Mouse (Mus musculus): ENCODE results near the gene Zfp184. TPM values are rescaled to one million over a fixed set of nuclear protein-coding genes. Genes with fewer than 3 reads are reported as not detected.
A peak's percentile ranks its signal among the peaks of the same experiment; 100 is the strongest.

The Zfp184 gene
- polyA plus RNA-seq, 1 experiment from 2014 or later, result 19.4 TPM

DNA sequence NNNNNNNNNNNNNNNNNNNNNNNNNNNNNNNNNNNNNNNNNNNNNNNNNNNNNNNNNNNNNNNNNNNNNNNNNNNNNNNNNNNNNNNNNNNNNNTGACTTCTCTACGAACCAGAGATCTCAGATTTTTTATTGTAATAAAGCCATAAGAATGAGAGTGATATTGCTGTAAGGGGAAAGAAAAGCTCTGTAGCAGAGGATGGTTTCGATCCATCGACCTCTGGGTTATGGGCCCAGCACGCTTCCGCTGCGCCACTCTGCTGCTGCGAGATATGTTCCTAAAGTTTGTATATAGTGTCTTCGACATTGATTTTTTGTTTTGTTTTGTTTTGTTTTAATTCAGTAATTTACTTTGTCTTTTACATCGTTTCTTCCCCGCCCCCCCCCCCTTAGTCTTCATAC is 13.9 kb upstream of the Zfp184 start:
- 14% methylated on average over 10 of the region's 10 CpGs for WGBS
- no peaks in the 10 kb centered on the region for H3K9me3 ChIP-seq
- no peak overlapping the region for H3K9ac ChIP-seq
- ATAC-seq (ENCODE audit: low FRiP score, low read depth), result no peak
- H3K4me2 ChIP-seq (replicated peaks), result no peak overlapping the region
- H3K36me3 ChIP-seq, result no peaks in the 10 kb centered on the region
- no peaks in the 10 kb centered on the region for H3K4me1 ChIP-seq
- no peaks in the 10 kb centered on the region for H3K27me3 ChIP-seq (replicated peaks)
- no peak overlapping the region for H3K4me3 ChIP-seq
- H3K27ac ChIP-seq, result no peak overlapping the region

DNA sequence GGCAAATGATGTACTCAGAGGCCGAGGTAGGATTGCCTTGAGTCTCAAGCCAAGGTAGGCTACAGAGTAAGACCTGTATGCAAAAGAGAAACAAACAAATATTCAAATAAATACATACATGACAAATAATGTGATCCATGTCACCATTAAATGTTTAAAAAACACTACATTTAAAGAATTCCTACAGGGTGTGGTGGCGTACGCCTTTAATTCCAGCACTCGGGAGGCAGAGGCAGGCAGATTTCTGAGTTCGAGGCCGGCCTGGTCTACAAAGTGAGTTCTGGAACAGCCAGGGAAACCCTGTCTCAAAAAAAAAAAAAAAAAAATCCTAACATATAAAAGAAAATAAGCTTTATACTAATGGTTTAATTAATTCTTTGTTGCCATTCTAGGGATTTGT is 13.2 kb upstream of the Zfp184 start:
- no peak overlapping the region for H3K27ac ChIP-seq
- H3K4me2 ChIP-seq (replicated peaks), result no peak overlapping the region
- no peak for ATAC-seq (ENCODE audit: low FRiP score, low read depth)
- no peak overlapping the region for H3K4me3 ChIP-seq
- H3K27me3 ChIP-seq (replicated peaks), result no peaks in the 10 kb centered on the region
- no peak overlapping the region for H3K9ac ChIP-seq
- WGBS, result 46% methylated on average over 6 of the region's 6 CpGs
- H3K9me3 ChIP-seq, result no peaks in the 10 kb centered on the region
- H3K4me1 ChIP-seq, result no peaks in the 10 kb centered on the region
- H3K36me3 ChIP-seq, result no peaks in the 10 kb centered on the region

DNA sequence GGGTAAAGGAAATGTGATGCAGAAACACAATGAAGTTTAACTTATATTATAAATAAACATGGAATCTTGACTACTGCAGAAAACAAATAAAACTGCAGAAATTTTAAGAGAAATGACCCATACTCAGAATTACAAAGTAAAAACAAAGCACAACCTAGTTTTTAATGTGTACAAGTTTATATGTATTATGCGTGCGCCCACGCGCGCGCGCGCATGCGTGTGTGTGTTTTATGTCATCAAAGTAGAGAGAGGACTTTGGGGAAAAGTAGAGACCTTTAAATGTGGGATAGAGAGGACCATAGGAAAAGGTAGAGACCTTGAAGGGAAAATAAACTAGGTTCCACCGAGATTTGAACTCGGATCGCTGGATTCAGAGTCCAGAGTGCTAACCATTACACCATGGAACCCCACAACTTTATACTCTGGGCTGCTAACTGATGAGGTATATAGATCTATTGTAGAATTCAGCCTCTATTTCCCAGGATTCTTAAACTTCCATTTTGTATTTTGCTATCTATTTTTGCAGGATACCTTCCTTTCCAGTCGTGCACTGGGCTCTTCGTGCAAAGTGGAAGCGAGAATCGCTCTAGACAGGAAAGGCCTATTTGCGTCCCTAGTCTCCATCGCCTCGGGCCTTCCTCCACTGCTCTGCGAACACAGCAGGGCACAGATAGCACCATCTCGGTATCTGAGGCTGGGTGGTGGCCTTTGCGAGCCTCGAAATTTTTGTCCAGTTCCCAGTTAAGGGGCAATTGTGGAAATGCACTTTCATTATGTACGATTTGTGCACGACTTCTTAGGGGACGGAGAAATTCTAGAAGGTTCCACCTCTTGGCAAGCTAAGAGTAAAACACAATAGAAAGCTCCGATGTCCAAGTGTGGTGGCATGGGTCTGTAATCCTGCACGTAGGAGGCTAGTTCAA is 11.0 kb upstream of the Zfp184 start:
- Histone ChIP-seq H3K4me3 (no peak overlapping the region), H3K9ac (no peak overlapping the region), H3K27ac (no peak overlapping the region), H3K4me2 (replicated peaks) (peak overlapping the region; percentile 44), H3K4me1 (no peaks in the 10 kb centered on the region), H3K36me3 (no peaks in the 10 kb centered on the region), H3K27me3 (replicated peaks) (no peaks in the 10 kb centered on the region), H3K9me3 (no peaks in the 10 kb centered on the region)
- WGBS, result 5% methylated on average over 28 of the region's 28 CpGs
- ATAC-seq (ENCODE audit: low FRiP score, low read depth), result no peak

DNA sequence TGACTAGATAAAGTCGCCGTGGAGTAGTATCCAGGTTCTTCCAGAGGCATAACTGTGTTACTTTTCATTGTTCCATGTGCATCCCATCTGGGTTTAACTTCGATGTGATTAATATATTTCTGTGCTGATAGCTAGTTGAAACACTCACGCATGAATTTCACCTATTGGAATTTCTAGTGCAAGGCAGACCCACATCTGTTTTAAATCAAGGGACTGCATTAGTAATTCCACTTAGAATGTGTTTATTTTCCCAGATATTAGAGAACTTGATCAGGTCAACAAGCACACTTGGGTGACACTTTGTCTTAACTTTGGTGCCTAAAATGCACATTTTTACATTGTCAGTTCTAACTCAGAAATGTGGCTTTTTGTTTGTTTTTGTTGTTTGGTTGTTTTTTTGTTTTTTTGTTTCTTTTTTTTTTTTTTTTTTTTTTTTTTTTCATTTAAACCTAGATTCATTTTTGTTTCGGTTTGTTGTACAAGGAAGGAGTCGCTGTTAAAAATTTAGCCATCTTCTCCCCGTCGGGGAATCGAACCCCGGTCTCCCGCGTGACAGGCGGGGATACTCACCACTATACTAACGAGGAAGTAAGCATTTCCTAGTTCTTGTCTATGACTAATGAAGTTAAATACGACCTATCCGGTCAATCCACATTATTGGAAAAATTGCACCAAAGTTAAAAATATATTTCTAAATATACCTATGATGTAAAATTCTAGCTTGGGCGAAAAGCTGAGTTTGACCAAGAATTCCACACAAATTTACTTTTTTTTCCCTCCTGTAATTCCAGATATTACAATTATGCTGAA is 9.7 kb upstream of the Zfp184 start:
- Histone ChIP-seq H3K4me3 (no peak overlapping the region), H3K4me1 (no peaks in the 10 kb centered on the region)
- 9% methylated on average over 17 of the region's 17 CpGs for WGBS

DNA sequence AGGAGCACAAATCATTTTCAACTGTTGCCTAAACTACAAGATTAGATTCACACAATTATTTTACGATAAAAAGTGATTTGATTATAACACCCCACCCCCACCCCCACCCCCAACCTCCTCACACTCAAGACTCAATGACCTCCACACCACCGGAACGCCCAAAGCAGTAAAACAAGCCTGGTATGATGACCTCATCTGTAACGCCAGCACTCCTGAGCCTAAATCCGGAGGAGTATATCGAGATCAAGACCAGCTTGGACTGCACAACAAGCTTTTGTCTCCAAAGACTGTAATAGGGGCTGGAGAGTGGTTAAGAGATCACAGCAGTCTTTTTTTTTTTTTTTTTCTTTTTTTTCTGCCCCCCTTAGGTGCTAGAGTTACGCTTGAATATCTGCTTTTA is 9.1 kb upstream of the Zfp184 start:
- no peak for ATAC-seq (ENCODE audit: low FRiP score, low read depth)
- Histone ChIP-seq H3K9ac (no peak overlapping the region), H3K4me3 (no peak overlapping the region), H3K27ac (no peak overlapping the region), H3K36me3 (no peaks in the 10 kb centered on the region), H3K4me2 (replicated peaks) (peak overlapping the region; percentile 22; the same call in 1 of the 2 replicates), H3K9me3 (no peaks in the 10 kb centered on the region), H3K27me3 (replicated peaks) (no peaks in the 10 kb centered on the region), H3K4me1 (no peaks in the 10 kb centered on the region)
- 2% methylated on average over 7 of the region's 7 CpGs for WGBS

More for the DNA sequence above, 9.7 kb upstream of the Zfp184 start:
- ATAC-seq (ENCODE audit: low FRiP score, low read depth), result no peak
- Histone ChIP-seq H3K9me3 (no peaks in the 10 kb centered on the region), H3K4me2 (replicated peaks) (no peak overlapping the region), H3K27ac (no peak overlapping the region), H3K36me3 (no peaks in the 10 kb centered on the region), H3K9ac (no peak overlapping the region), H3K27me3 (replicated peaks) (no peaks in the 10 kb centered on the region)

DNA sequence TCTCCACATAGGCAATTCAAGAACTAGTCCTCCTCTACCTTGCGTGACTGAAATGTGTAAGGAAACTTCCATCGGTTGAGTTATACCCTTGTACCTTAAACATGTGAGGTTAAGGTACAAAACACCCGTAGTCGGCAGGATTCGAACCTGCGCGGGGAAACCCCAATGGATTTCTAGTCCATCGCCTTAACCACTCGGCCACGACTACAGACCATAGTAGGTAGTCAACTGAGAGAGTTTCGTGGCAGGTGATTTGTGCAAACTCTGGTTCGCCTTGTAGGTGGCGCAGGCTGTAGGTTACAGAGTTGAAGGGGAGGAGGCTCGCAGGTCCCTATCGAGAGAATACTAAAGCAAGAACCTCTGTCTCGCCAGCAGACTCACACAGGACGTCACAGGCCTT is 7.9 kb upstream of the Zfp184 start:
- H3K9me3 ChIP-seq, result no peaks in the 10 kb centered on the region
- no peak overlapping the region for H3K4me3 ChIP-seq
- no peak overlapping the region for H3K27ac ChIP-seq
- H3K4me1 ChIP-seq, result no peaks in the 10 kb centered on the region
- H3K36me3 ChIP-seq, result no peaks in the 10 kb centered on the region
- H3K9ac ChIP-seq, result no peak overlapping the region
- WGBS, result under 1% methylated on average over 17 of the region's 17 CpGs
- peak overlapping the region; percentile 50 for H3K4me2 ChIP-seq (replicated peaks)
- no peaks in the 10 kb centered on the region for H3K27me3 ChIP-seq (replicated peaks)
- no peak for ATAC-seq (ENCODE audit: low FRiP score, low read depth)

DNA sequence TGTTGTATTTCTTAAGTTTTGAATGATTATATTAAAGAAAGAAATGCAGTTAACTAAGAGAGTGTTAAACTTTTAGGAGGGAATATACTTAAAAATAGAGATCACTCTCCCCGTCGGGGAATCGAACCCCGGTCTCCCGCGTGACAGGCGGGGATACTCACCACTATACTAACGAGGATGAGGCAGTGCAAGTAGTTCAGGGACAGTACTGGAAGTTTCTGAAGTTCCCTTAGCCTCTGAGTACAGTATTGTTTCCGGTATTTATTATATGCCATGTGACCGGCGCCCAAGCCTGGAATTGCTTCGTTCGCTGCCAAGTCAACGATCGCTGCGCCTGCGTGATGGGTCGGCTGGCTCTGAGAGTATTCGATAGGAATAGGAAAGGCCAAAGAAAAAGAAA is 4.7 kb upstream of the Zfp184 start:
- Histone ChIP-seq H3K27ac (no peak overlapping the region), H3K9ac (no peak overlapping the region), H3K4me1 (no peaks in the 10 kb centered on the region), H3K27me3 (replicated peaks) (no peaks in the 10 kb centered on the region), H3K4me3 (peak overlapping the region; percentile 42), H3K9me3 (no peaks in the 10 kb centered on the region), H3K36me3 (no peaks in the 10 kb centered on the region), H3K4me2 (replicated peaks) (peak overlapping the region; percentile 54)
- ATAC-seq (ENCODE audit: low FRiP score, low read depth), result peak; percentile 68
- 0% methylated on average over 19 of the region's 19 CpGs for WGBS

DNA sequence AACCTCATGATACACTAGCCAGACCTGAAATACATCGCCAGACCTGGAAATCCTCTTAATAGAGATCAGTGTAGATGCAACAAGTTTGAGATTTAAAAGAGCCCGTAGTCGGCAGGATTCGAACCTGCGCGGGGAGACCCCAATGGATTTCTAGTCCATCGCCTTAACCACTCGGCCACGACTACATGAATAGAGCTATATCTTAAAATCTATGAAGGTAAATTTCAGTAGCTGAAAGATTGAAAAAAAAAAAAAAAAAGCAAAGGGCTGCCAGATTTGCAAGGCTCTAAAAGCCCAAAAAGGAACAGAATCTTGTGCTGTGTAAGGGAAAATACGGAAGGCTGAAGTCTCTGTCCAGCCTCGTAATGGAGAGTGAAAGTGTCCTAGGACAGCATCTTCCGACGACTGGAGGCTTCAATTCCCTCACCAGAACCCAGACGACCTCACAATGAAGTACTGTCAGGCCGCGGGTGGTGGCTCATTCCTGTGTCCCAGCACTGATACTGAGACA is 4.0 kb upstream of the Zfp184 start:
- Histone ChIP-seq H3K27ac (no peak overlapping the region), H3K4me2 (replicated peaks) (peak overlapping the region; percentile 54), H3K36me3 (no peaks in the 10 kb centered on the region), H3K4me1 (no peaks in the 10 kb centered on the region), H3K27me3 (replicated peaks) (no peaks in the 10 kb centered on the region), H3K9me3 (no peaks in the 10 kb centered on the region), H3K4me3 (peak overlapping the region; percentile 42), H3K9ac (no peak overlapping the region)
- no peak for ATAC-seq (ENCODE audit: low FRiP score, low read depth)
- WGBS, result under 1% methylated on average over 16 of the region's 16 CpGs

DNA sequence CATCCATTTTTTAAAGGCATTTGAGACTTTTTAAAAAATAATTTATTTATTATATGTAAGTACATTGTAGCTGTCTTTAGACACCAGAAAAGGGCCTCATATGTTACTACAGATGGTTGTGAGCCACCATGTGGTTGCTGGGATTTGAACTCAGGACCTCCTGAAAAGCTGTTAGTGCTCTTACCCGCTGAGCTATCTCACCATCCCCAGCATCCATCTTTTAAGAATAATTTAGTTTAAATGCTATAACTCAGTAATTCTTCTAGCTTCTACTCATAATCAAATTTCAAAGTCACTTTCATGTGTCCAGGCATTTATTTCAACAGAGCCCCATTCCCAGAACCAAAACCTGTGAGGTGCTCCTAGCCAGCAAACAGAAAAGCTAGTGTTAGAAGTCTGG is 1.2 kb upstream of the Zfp184 start:
- H3K4me2 ChIP-seq (replicated peaks), result no peak overlapping the region

DNA sequence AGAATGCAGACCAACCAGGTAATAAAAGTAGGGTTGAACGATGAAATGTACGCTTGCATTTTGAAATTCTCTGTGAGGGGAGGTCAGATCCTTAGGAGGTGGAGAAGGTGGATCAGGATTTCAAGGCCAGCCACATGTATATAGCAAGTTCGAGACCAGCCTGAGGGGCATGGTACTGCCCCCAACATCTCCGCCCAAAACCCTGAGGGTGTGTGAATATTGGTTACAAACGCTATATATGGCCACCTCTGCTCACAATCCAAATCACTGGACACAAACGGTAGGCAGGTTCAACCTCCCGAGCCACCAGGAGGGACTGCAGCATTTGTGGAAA is 335 bp upstream of the Zfp184 start:
- H3K27ac ChIP-seq, result no peak overlapping the region
- H3K9me3 ChIP-seq, result no peaks in the 10 kb centered on the region
- H3K27me3 ChIP-seq (replicated peaks), result no peaks in the 10 kb centered on the region
- peak overlapping the region; percentile 68 for H3K4me2 ChIP-seq (replicated peaks)
- H3K4me3 ChIP-seq, result peak overlapping the region; percentile 58
- WGBS, result under 1% methylated on average over 7 of the region's 7 CpGs
- peaks cover 7% of the 10 kb centered on the region for H3K4me1 ChIP-seq
- H3K36me3 ChIP-seq, result peaks cover 8% of the 10 kb centered on the region
- no peak overlapping the region for H3K9ac ChIP-seq
- ATAC-seq (ENCODE audit: low FRiP score, low read depth), result peak; percentile 63

More for the DNA sequence above, 1.2 kb upstream of the Zfp184 start:
- no peaks in the 10 kb centered on the region for H3K27me3 ChIP-seq (replicated peaks)
- H3K4me1 ChIP-seq, result peaks cover 7% of the 10 kb centered on the region
- no peak overlapping the region for H3K27ac ChIP-seq
- H3K4me3 ChIP-seq, result no peak overlapping the region
- WGBS, result 76% methylated on average over 1 of the region's 1 CpGs
- H3K36me3 ChIP-seq, result peaks cover under 1% of the 10 kb centered on the region; the same call in 1 of the 2 replicates
- H3K9ac ChIP-seq, result no peak overlapping the region
- no peaks in the 10 kb centered on the region for H3K9me3 ChIP-seq
- no peak for ATAC-seq (ENCODE audit: low FRiP score, low read depth)

DNA sequence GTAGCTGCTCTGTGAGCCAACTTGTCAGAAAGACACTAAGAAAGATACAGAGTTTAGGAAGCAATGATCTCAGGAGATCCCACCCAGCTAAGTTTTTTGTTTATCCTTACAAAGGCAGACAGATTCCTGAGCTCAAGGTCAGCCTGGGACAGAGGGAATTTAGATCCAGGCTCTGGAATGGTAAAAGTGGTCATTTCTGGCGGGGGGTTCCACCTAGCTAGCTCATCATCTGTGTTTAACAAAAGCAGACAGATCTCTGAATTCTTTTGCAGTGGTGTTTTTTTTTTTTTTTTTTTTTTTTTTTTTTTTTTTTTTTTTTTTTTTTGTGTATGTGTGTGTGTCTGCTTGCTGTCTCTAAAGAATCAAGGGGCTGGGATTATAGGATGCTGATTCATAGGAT is 24.4 kb downstream of the Zfp184 start:
- no peaks in the 10 kb centered on the region for H3K4me1 ChIP-seq
- no peaks in the 10 kb centered on the region for H3K27me3 ChIP-seq (replicated peaks)
- H3K9ac ChIP-seq, result no peak overlapping the region
- H3K36me3 ChIP-seq, result no peaks in the 10 kb centered on the region
- H3K4me2 ChIP-seq (replicated peaks), result no peak overlapping the region
- no peaks in the 10 kb centered on the region for H3K9me3 ChIP-seq
- H3K4me3 ChIP-seq, result no peak overlapping the region
- H3K27ac ChIP-seq, result no peak overlapping the region
- 56% methylated on average over 1 of the region's 1 CpGs for WGBS
- ATAC-seq (ENCODE audit: low FRiP score, low read depth), result no peak

DNA sequence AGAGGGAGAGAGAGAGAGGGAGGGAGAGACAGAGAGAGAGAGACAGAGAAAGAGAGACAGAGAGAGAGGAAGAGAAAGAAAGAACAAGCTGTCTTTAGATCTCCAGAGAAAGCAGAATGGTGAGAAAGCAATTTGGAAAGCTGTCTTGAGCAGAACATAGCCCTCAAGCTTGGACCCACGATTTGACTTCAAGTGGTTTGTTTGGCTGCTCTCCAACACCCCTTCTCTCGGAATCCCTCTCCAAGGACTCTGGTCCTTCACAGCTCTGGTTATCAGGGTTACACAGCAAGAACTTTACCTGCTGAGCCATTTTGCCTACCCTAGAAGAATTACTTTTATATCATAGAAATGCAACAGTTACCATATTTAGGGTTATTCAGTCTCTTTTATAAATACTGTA is 24.9 kb downstream of the Zfp184 start:
- no peak for ATAC-seq (ENCODE audit: low FRiP score, low read depth)
- H3K27me3 ChIP-seq (replicated peaks), result no peaks in the 10 kb centered on the region
- H3K27ac ChIP-seq, result no peak overlapping the region
- no peak overlapping the region for H3K4me2 ChIP-seq (replicated peaks)
- H3K4me1 ChIP-seq, result no peaks in the 10 kb centered on the region
- no peak overlapping the region for H3K9ac ChIP-seq
- 73% methylated on average over 2 of the region's 2 CpGs for WGBS
- H3K9me3 ChIP-seq, result no peaks in the 10 kb centered on the region
- no peak overlapping the region for H3K4me3 ChIP-seq
- H3K36me3 ChIP-seq, result no peaks in the 10 kb centered on the region

All from neural tube, embryonic 12.5 days (tissue).